Mouse (Mus musculus) intestine, embryonic 16.5 days (tissue): ENCODE data around the gene Nckap5. TPM values are rescaled to one million over a fixed set of nuclear protein-coding genes. Genes with fewer than 3 reads are reported as not detected.
"Not testable (repeated sequence)": the region's sequence is repeated elsewhere in the genome, so short reads cannot be mapped to it uniquely, and the experiment has no call there.

Experiments used
- ATAC-seq: fragments of 200-750 bp; cut with Nextera tagmentation; 2 replicates; pipeline ENCODE4 v1.8.0; 2017; ENCODE audit warnings: moderate TSS enrichment, moderate library complexity
- H3K27ac ChIP-seq: fragments of 300-500 bp; sonication (generic); 2 replicates; pipeline ENCODE4 v1.5.1; 2014; ENCODE audit warnings: mild to moderate bottlenecking, low read length
- H3K27me3 ChIP-seq: fragments of 300-500 bp; sonication (generic); replicated peaks from 2 replicates; pipeline ENCODE4 v1.6.1; 2014; ENCODE audit warnings: low read length, control low read depth, mixed read lengths; ENCODE audit not compliant: control insufficient read depth, insufficient read depth
- H3K36me3 ChIP-seq: fragments of 300-500 bp; sonication (generic); 2 replicates; pipeline ENCODE4 v1.6.1; 2014; ENCODE audit warnings: low read length, control low read depth; ENCODE audit not compliant: control insufficient read depth, insufficient read depth
- H3K4me1 ChIP-seq: fragments of 300-500 bp; sonication (generic); 2 replicates; pipeline ENCODE4 v1.6.1; 2014; ENCODE audit warnings: low read length, control low read depth, mixed read lengths; ENCODE audit not compliant: control insufficient read depth, insufficient read depth
- H3K4me2 ChIP-seq: fragments of 300-500 bp; sonication (generic); 2 replicates; pipeline ENCODE4 v1.6.1; 2014; ENCODE audit warnings: low read depth, low read length, control low read depth
- H3K4me3 ChIP-seq: fragments of 300-500 bp; sonication (generic); 2 replicates; pipeline ENCODE4 v1.5.1; 2014; ENCODE audit warnings: mild to moderate bottlenecking, low read length
- H3K9ac ChIP-seq: fragments of 300-500 bp; sonication (generic); 2 replicates; pipeline ENCODE4 v1.6.1; 2014; ENCODE audit warnings: low read depth, low read length
- H3K9me3 ChIP-seq: fragments of 300-500 bp; sonication (generic); 2 replicates; pipeline ENCODE4 v1.6.1; 2016; ENCODE audit warnings: low read length, control low read depth; ENCODE audit not compliant: control insufficient read depth
- WGBS: fragments of 180-500 bp; shearing (Covaris S2); extraction: QIAGEN DNeasy Blood & Tissue Kit; methylation state at CpG from one replicate; pipeline ENCODE4 v1.1.7; 2014; 5-methylcytosine and 5-hydroxymethylcytosine counted together
- polyA plus RNA-seq: library from polyadenylated mRNA; unstranded; fragments of >200 nt; fragmentation: Nextera tagmentation; extraction: Ambion mirVana; gene quantifications from 2 replicates; pipeline ENCODE4 v1.2.1, GENCODE M21; 2015

Nckap5 gene
- polyA plus RNA-seq, 1 experiment from 2014 or later, result 11.5 TPM

DNA sequence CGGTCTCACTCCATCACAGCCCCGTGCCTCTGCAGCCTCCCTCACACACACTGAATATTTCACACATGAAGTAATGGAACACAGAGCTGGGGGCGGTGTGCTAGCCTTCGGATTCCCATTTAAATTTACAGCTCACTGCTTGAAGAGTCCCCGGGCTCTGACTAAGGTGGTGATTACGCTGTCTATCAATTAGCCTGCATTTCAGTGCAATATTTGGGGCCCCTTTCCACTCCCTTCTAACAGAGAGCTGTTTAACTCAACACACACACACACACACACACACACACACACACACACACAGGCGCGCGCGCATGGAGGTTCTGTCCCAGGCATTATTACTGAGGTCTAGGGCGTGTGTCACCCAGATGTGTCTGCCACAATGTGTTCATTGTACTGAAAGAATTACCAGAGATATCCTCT lies 31.2 kb downstream of the Nckap5 start:
- Histone ChIP-seq H3K9me3 (no peaks in the 10 kb centered on the region), H3K27ac (no peak overlapping the region), H3K27me3 (no peaks in the 10 kb centered on the region), H3K4me3 (no peak overlapping the region), H3K4me2 (no peak overlapping the region), H3K36me3 (no peaks in the 10 kb centered on the region), H3K9ac (no peak overlapping the region), H3K4me1 (0 out of 2 replicates have a peak, but pooled peaks cover 3% of the 10 kb centered on the region)
- WGBS, result 64% methylated on average over 11 of the region's 11 CpGs
- ATAC-seq, result no peak

GRCm38 (mm10) chr1:126780354-126780941 lies 50.2 kb downstream of the Nckap5 start:
- H3K4me2 ChIP-seq, H3K4me1 ChIP-seq, H3K9me3 ChIP-seq, ATAC-seq, H3K9ac ChIP-seq, H3K4me3 ChIP-seq, H3K36me3 ChIP-seq, H3K27ac ChIP-seq, H3K27me3 ChIP-seq: not testable (repeated sequence)
- no CpG with 5 or more reads among the region's 2 CpGs for WGBS

DNA sequence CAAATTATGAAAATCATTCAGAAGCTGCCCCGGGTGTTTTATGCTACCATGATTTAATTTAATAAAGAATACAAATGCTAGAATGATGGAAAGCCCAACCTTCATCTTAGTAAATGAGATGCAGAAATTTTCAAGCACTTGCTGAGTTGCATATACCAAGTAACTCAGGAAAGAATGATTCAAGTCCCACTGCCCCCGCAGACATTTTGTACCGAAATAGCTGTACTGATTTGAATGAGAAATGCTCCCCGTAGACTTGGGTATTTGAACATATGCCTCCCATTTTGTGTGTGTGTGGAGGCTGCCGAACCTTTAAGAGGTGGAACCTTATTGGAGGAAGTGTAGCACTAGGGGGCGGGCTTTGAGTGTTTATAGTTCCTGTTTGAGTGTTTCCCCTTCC lies 56.7 kb downstream of the Nckap5 start:
- not testable (repeated sequence) for H3K27me3 ChIP-seq, H3K4me1 ChIP-seq, H3K4me2 ChIP-seq, H3K4me3 ChIP-seq, H3K9ac ChIP-seq, H3K9me3 ChIP-seq, H3K27ac ChIP-seq, H3K36me3 ChIP-seq, ATAC-seq
- WGBS, result no CpG with 5 or more reads among the region's 6 CpGs

- ATAC-seq, result no peak
- no peak overlapping the region for H3K9ac ChIP-seq
- no peaks in the 10 kb centered on the region for H3K9me3 ChIP-seq
- H3K4me1 ChIP-seq, result no peaks in the 10 kb centered on the region
- H3K27ac ChIP-seq, result no peak overlapping the region
- WGBS, result 39% methylated on average over 1 of the region's 1 CpGs
- no peak overlapping the region for H3K4me3 ChIP-seq
- H3K27me3 ChIP-seq, result no peaks in the 10 kb centered on the region
- H3K36me3 ChIP-seq, result no peaks in the 10 kb centered on the region
- H3K4me2 ChIP-seq, result no peak overlapping the region
Observed at GRCm38 (mm10) chr1:126766971-126767370, 63.6 kb downstream of the Nckap5 start.

DNA sequence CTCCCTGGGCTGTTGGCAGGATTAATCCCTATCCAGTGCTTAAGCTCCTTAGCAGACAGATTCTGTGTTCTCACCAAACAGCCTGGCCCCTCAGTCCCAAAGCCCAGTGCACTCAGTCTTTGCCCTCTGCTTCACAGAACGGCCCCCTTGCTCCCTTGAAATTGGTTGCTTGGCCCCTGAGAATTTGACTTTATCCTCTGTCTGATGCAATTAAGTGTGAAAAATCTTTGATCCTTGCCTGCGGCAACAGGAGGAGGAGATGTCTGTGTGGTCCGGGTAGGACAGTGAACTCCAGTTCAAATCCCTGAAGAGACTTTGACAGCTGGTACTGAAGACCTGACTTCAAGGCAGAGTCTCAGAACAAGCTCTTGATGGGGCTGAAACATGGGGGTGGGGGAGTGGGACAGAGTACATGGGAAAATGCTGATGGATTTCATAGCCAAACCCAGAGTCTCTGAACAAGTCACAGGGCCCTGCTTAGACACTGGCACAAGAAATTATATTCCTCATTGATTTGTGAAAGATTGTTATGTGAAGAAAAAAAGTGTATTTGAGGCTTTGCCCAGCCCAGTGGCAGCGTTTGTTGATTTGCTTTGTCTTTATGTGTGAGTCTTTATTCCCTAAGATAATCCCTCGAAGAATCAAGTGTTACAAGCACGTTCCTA lies 65.0 kb downstream of the Nckap5 start:
- Histone ChIP-seq H3K36me3 (no peaks in the 10 kb centered on the region), H3K9me3 (no peaks in the 10 kb centered on the region), H3K27ac (no peak overlapping the region), H3K27me3 (no peaks in the 10 kb centered on the region), H3K4me3 (no peak overlapping the region), H3K4me1 (no peaks in the 10 kb centered on the region), H3K9ac (no peak overlapping the region), H3K4me2 (no peak overlapping the region)
- ATAC-seq, result no peak
- 66% methylated on average over 6 of the region's 6 CpGs for WGBS

DNA sequence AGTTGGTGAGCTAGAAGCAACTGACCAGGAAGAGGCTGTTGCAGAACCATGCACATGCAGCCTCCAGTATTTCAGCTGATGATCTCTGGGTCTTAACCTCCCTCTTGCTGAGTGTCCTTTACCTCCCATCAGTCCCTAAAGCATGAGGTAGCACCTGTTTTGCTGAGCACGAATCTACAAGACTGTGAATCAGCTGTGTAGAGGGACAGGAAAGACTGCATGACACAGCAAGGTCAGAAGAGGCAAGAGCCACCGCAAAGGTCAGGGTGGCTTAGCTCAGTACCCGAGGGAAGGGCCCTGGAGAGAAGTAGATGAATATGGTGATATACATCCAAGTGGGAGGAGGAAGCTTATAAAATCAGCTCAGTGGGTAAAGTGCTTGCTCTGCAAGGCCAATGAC lies 66.4 kb downstream of the Nckap5 start:
- H3K4me3 ChIP-seq, result no peak overlapping the region
- H3K27me3 ChIP-seq, result no peaks in the 10 kb centered on the region
- no peak overlapping the region for H3K4me2 ChIP-seq
- H3K9me3 ChIP-seq, result no peaks in the 10 kb centered on the region
- 61% methylated on average over 3 of the region's 3 CpGs for WGBS
- H3K36me3 ChIP-seq, result no peaks in the 10 kb centered on the region
- no peak for ATAC-seq
- no peak overlapping the region for H3K27ac ChIP-seq
- H3K4me1 ChIP-seq, result no peaks in the 10 kb centered on the region
- no peak overlapping the region for H3K9ac ChIP-seq

GRCm38 (mm10) chr1:126763192-126763591 lies 67.4 kb downstream of the Nckap5 start:
- Histone ChIP-seq H3K9me3 (no peaks in the 10 kb centered on the region), H3K4me1 (no peaks in the 10 kb centered on the region), H3K27ac (no peak overlapping the region), H3K9ac (no peak overlapping the region), H3K27me3 (no peaks in the 10 kb centered on the region), H3K36me3 (no peaks in the 10 kb centered on the region), H3K4me2 (no peak overlapping the region), H3K4me3 (no peak overlapping the region)
- WGBS, result 88% methylated on average over 2 of the region's 2 CpGs
- ATAC-seq, result no peak

GRCm38 (mm10) chr1:126760386-126760785 lies 70.2 kb downstream of the Nckap5 start:
- Histone ChIP-seq H3K27me3 (no peaks in the 10 kb centered on the region), H3K4me3 (no peak overlapping the region), H3K27ac (no peak overlapping the region), H3K9me3 (no peaks in the 10 kb centered on the region), H3K36me3 (no peaks in the 10 kb centered on the region), H3K4me2 (no peak overlapping the region), H3K9ac (no peak overlapping the region), H3K4me1 (no peaks in the 10 kb centered on the region)
- WGBS, result 64% methylated on average over 2 of the region's 2 CpGs
- no peak for ATAC-seq

- H3K27me3 ChIP-seq, result no peaks in the 10 kb centered on the region
- no peak overlapping the region for H3K9ac ChIP-seq
- no peaks in the 10 kb centered on the region for H3K36me3 ChIP-seq
- no peaks in the 10 kb centered on the region; the same call in 1 of the 2 replicates for H3K4me1 ChIP-seq
- WGBS, result 28% methylated on average over 5 of the region's 5 CpGs
- no peak overlapping the region for H3K4me3 ChIP-seq
- no peaks in the 10 kb centered on the region for H3K9me3 ChIP-seq
- no peak for ATAC-seq
- H3K27ac ChIP-seq, result no peak overlapping the region
- no peak overlapping the region for H3K4me2 ChIP-seq
Observed at GRCm38 (mm10) chr1:126755682-126756081, 74.9 kb downstream of the Nckap5 start.

DNA sequence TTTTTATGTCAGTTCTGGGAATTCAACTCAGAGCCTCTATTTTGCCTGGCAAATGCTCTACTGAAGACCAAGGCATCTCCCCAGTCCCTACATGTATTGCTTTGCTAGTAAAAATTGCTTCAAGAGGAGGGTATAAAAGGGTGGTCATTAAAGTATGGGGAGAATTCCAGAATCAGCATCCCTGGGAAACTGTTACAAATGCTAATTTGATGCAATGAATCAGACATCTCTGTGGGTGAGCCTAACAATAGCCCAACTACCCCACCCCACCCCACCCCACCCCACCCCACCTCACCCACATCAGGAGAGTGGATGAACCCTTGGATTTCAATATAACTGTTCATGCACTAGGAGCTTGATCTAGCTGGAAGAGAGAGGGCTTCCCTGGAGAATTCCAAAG lies 77.0 kb downstream of the Nckap5 start:
- no peak overlapping the region for H3K4me2 ChIP-seq
- H3K27me3 ChIP-seq, result no peaks in the 10 kb centered on the region
- no peaks in the 10 kb centered on the region for H3K36me3 ChIP-seq
- no peak overlapping the region for H3K27ac ChIP-seq
- H3K9me3 ChIP-seq, result no peaks in the 10 kb centered on the region
- no peak overlapping the region for H3K9ac ChIP-seq
- no peak for ATAC-seq
- no peaks in the 10 kb centered on the region; the same call in 1 of the 2 replicates for H3K4me1 ChIP-seq
- H3K4me3 ChIP-seq, result no peak overlapping the region
